Mouse (Mus musculus) heart, postnatal 14 days (tissue): ENCODE results near the gene Rangrf. TPM values are rescaled to one million over a fixed set of nuclear protein-coding genes. Genes with fewer than 3 reads are reported as not detected.
"Not testable (repeated sequence)": the region's sequence is repeated elsewhere in the genome, so short reads cannot be mapped to it uniquely, and the experiment has no call there.

Experiments used
- DNase-seq, 2 experiments: peaks; one replicate each; pipeline ENCODE4 v3.0.0; 2021 to 2022
- intact Hi-C: fragments of 180-260 bp; cut with DNase I; formaldehyde crosslinking; loops from one replicate; pipeline ENCODE4 v1.15.1; 2025
- long read RNA-seq, 2 experiments: library from polyadenylated mRNA; stranded (forward); transcript quantifications; one replicate each; pipeline ENCODE4 v2.0.0; 2021
- total RNA-seq, 2 experiments: library from RNA; stranded (reverse); gene quantifications; 2 replicates each; pipeline ENCODE4 v1.2.3; 2021

Rangrf gene
- total RNA-seq = 10 to 100 TPM; 51.9 to 61.2 TPM
- long read RNA-seq, experiment 1, transcript Rangrf-201 (5 exons, 820 nt) = major isoform, 21 of 24 reads
- long read RNA-seq, experiment 1, partial matches to known transcripts = 0 of 24 reads
- long read RNA-seq, experiment 1, other reads (novel, unspliced or antisense) = 1 of 24 reads
- long read RNA-seq, experiment 2, transcript Rangrf-201 (5 exons, 820 nt) = major isoform, 16 of 18 reads
- long read RNA-seq, experiment 2, partial matches to known transcripts = 0 of 18 reads
- long read RNA-seq, experiment 2, other reads (novel, unspliced or antisense) = 1 of 18 reads

DNA sequence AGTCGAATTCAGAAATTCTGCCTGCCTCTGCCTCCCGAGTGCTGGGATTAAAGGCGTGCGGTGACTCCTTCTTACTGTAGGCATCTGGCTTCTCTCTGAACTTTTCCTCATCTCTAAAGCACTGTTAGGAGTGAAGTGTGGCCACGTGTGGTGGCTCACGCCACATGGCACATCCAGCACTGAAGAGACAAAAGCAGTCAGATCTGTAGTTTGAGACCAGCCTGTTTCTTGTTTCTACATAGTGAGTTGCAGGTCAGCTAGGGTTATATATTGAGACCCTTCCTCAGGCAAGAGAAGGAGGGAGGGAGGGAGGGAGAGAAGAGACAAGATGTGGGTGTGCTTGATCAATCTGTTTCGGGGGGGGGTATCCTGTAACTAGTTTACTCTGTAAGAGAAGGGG is at the start of gene Rangrf:
Gene Rangrf (minus strand): TSS at position 101 of the 400 bp plus-strand sequence.
- intact Hi-C loops = no loop called here

DNA sequence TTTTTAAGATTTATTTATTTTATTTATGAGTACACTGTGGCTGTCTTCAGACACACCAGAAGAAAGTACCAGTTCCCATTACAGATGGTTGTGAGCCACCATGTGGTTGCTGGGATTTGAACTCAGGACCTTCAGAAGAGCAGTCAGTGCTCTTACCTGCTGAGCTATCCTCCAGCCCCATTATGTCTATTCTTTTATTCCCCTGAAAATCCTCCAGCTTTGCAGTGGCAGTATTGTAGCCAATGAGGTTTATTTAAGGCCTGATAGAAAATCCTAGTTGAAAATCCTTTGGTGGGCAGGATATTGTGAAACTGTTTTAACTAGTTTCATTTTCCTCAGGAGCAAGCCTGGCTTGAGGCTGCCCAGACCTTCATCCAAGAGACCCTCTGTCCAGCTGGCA is 45.7 kb upstream of the Rangrf start:
- no peak for DNase-seq
- intact Hi-C loops = no loop called here

More for the DNA sequence above, at the start of gene Rangrf:
- DNase-seq = no peak

- intact Hi-C loops = no loop called here
Measured at GRCm38 (mm10) chr11:69016755-69017154, 41.8 kb upstream of the Rangrf start.

DNA sequence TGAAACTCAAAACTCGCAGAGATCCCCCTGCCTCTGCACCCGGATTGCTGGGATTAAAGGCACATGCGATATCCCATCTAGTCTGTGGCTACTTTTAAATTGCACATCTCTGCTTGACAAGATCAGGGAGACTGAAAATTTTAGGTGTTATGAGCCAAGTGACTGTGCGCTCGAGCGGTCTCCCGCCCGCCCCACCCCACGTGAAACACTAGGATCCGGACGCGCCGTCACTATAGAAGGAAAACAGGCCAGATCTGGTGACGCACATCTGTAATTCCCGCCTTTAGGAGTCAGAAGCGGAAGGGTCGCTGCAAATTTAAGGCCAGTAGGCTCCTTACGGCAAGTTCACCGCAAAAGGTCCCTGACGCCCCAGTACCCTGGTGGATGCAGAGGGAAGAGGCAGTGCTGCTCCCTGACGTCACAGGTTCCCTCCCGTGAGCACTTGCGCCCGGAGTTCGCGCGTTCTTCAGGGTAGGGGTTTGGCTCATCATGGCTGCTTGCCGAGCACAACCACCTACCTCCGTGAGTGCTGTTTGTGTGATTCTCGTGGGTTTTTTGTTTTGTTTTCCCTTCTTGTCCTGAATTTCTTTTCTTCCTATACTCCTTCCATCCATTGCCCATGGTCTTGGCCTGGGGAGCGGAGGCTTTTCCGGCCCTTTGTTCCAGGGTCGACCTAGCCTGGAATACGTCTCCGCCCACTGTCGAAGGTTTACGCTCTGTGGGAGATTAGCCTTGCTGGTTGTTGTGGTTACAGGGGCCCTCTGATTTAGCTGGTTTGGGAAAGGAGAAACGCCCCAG is 40.9 kb upstream of the Rangrf start, which contains the start of gene Ctc1:
Gene Ctc1 (plus strand): TSS at position 268 of the 798 bp plus-strand sequence.
- DNase-seq = peak; percentile 84 to 90
- intact Hi-C loops = no loop called here

More at GRCm38 (mm10) chr11:69016755-69017154, 41.8 kb upstream of the Rangrf start:
- no peak for DNase-seq

DNA sequence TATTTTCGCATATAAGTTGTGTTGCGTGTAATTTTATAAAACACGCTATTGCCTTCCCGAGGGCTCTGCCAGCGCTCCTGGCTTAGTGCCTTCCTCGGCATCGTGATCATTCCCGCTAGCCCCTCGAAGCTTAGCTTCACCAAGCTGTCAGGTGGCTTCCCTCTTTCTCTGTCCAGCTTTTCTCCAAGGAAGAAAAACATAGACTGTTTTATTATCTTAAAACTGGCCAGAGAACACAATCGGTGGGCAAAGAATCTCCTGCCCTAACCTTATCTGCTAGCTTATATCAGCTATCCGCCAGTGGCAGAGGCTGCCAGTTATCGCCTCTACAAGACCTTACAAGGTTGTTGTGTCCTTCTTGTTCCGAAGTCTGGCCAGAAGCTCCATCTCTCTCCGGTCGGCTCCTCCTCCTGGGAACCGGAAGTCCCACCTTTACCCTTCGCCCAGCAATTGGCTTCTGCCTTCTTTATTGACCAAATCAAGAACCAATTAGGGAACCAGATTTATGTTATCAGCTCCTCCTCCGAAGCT is 37.2 kb upstream of the Rangrf start:
- DNase-seq = peak; percentile 79 to 89
- intact Hi-C loops = no loop called here

DNA sequence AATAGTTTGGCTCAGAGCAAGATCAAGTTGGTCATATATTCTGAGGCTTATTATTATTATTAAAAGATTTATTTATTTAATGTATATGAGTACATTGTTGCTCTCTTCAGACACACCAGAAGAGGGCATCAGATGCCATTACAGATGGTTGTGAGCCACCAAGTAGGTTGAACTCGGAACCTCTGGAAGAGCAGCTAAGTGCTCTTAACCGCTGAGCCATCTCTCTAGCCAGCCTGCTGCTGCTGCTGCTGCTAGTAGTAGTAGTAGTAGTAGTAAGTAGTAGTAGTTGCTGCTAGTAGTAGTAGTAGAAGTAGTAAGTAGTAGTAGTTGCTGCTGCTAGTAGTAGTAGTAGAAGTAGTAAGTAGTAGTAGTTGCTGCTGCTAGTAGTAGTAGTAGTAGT is 36.5 kb upstream of the Rangrf start:
- intact Hi-C loops, DNase-seq: not testable (repeated sequence)

DNA sequence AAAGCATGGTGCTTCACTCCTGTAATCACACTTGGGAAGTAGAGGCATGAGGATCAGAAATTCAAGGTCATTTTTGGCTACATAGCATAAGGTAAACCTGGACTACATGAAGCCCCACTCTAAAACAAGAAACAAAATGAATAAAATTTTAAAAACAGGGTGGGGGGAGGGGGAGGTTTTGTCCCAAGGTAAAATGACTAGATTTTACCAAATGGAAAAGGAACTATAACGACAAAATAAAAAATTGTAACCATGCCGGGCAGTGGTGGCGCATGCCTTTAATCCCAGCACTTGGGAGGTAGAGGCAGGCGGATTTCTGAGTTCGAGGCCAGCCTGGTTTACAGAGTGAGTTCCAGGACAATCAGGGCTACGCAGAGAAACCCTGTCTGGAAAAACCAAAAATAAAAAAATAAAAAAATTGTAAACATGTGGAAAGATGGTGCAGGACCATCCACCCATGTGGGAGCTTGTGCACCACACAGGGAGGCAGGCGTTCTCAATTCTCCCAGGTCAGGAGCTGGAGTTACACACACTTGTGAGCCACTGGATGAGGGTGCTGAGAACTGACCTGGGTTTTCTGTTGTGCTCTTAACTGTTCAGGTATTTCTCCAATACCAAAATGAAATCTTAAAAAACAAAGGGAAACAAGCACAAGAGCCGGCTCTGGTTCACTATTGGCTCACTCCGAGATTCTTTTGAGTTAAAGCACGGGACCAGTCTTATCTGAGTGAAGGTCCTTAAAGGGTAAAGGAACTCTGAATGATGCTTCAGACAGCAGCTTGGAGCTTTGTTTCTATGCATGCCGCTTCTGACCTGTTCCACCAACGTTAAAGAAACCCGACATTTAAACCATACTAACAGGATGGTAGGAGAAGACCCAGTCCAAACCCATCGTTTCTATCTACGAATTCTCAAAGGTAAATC is 35.7 kb upstream of the Rangrf start:
- intact Hi-C loops = no loop called here
- DNase-seq = no peak

DNA sequence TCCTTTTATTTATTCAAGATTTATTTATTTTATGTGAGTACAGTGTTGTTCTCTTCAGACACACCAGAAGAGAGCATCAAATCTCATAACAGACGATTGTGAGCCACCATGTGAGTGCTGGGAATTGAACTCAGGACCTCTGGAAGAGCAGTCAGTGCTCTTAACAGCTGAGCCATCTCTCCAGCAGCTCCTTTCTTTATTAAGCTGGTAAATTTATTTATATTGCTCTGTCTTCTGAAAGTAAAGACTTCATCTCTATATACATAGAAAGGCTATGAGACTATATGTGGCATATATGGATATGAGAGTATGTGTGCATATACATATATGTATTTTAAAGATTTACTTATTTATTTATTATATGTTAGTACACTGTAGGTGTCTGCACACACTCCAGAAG is 34.5 kb upstream of the Rangrf start:
- intact Hi-C loops = no loop called here
- DNase-seq = no peak

DNA sequence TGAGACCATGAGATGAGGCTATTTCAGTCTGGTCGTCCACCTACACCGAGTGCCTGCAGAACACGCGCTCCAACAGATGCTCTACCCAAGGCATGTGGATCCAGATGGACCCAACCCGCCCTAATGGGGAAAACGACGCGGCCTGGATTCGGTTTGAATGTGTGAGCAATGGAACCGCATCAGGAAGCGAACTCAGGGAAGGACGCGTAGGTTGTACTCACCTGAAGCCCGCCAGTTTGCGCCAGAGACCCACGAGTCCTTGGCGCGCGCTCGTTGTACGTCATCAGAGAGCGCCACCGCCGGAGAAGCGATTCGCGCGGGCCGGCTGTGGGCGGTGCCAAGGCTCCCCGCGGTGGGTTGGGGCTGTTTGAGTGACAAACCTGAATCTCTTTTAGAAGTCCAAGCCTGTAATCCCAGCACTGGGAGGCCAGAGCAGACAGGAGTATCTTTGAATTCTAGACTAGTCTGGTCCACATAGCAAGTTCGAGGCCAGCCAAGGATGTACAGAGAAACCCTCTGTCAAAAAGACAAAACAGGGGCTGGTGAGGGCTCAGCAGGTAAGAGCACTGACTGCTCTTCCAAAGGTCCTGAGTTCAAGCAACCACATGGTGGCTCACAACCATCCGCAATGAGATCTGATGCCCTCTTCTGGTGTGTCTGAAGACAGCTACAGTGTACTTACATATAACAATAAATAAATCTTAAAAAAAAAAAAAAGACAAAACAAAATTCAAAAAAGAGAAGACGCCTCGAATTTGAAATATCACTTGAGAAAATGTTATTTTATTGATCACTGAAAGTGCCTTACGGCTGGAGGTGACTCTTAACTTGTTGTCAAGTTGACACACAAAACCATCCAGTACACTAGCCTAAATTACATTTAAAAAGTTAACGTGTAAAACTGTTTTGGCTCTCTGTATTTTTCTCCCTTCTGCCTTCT is 33.5 kb upstream of the Rangrf start, which contains the start of gene Pfas:
Gene Pfas (minus strand): TSS at position 279 of the 940 bp plus-strand sequence.
- peak; percentile 86 to 96 for DNase-seq
- intact Hi-C loops = no loop called here

DNA sequence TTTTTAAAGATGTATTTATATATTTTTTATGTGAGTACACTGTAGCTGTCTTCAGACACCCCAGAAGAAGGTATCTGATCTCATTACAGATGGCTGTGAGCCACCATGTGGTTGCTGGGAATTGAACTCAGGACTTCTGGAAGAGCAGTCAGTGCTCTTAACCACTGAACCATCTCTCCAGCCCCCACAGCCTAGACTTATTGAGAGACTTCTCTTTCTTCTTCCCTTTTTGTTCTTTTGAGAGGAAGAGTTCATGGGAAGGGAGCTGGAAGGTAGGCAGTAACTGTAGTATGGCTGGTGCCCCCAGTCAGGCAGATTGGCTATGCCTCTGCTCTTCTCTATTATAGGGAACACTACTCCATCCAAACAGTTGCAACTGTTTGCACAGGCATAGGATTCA is 31.6 kb upstream of the Rangrf start:
- DNase-seq, intact Hi-C loops: not testable (repeated sequence)

GRCm38 (mm10) chr11:69005193-69005592 is 30.2 kb upstream of the Rangrf start:
- intact Hi-C loops = no loop called here
- no peak for DNase-seq

GRCm38 (mm10) chr11:69003592-69003991 is 28.6 kb upstream of the Rangrf start:
- intact Hi-C loops = no loop called here
- DNase-seq = peak in 1 of 2 experiments; percentile 53

GRCm38 (mm10) chr11:69002782-69003181 is 27.8 kb upstream of the Rangrf start:
- DNase-seq, intact Hi-C loops: not testable (repeated sequence)

- no peak for DNase-seq
- intact Hi-C loops = no loop called here
Measured at GRCm38 (mm10) chr11:68997080-68997479, 22.1 kb upstream of the Rangrf start.

GRCm38 (mm10) chr11:68994377-68994776 is 19.4 kb upstream of the Rangrf start:
- DNase-seq = no peak
- intact Hi-C loops = no loop called here

GRCm38 (mm10) chr11:68993122-68993521 is 18.1 kb upstream of the Rangrf start:
- intact Hi-C loops = no loop called here
- no peak for DNase-seq

DNA sequence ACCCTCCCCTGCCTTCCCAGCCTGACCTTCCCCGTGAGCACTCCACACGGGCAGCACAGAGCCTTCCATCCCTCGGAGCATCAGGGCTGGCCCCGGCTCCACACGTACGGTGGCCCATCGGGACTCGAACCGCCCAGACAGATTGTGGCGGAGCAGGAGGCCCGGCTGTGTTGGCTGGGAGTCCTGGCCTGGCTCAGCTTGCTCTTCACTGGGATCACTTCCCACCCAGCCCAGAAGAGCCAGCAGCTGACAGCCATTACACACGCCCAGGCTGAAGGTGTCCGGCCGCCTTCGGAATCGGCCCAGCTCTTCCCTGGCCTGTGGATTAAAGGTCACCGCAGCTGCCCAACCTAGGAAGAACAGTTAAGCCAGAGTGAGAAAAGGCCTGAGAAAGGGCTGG is 13.4 kb upstream of the Rangrf start:
- DNase-seq = peak in 1 of 2 experiments; percentile 34
- intact Hi-C loops = no loop called here

DNA sequence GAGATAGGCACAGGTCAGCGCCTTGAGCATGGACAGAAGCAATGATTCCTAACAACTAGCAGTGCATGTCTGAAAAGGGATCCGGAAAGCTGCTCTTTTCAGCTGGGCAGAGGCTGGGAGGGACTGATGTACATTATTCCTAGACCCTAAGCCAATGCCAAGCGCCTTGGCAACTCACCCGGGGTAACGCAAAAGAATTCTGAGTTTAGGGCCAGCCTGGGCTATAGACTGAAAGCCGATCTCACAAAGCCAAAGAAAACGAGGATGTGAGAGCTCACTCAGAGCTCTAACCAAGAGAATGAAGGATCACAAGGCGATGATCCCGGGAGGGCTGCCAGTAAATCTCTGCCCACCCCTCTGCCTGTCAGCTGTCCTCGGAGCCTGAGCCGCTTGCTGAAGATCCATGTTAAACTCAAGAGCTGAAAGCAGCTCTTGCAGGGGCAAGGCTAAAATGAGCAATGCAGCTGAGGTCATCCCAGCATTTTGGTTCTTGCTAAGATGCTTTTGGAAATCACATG is 12.4 kb upstream of the Rangrf start:
- DNase-seq = no peak
- intact Hi-C loops = no loop called here
